Mouse (Mus musculus) liver, embryonic 14.5 days (tissue): Measurements from ENCODE around the gene Myl3.

Experiments used
- CTCF ChIP-seq: IDR thresholded peaks from 2 replicates; pipeline ENCODE4 v1.5.1; 2016; ENCODE audit warnings: antibody characterized with exemption, low read depth, control low read depth
- EP300 ChIP-seq: IDR thresholded peaks from 2 replicates; pipeline ENCODE4 v1.6.1; 2016; ENCODE audit warnings: antibody characterized with exemption, low read depth

- TF ChIP-seq CTCF (no peak), EP300 (no peak)
Observed at GRCm38 (mm10) chr9:110760886-110761285, 19.2 kb downstream of the Myl3 start.
